Mouse (Mus musculus): ENCODE data around the gene Pgrmc1.
"Not testable (repeated sequence)": the region's sequence is repeated elsewhere in the genome, so short reads cannot be mapped to it uniquely, and the experiment has no call there.

Pgrmc1 gene

GRCm38 (mm10) chrX:36597707-36598389 lies at the start of gene Pgrmc1:
Gene Pgrmc1, plus strand, starts transcription at chrX:36598206.
- peak; percentile 46 to 78 for DNase-seq (ENCODE audit: low spot score in 2 of 2)

DNA sequence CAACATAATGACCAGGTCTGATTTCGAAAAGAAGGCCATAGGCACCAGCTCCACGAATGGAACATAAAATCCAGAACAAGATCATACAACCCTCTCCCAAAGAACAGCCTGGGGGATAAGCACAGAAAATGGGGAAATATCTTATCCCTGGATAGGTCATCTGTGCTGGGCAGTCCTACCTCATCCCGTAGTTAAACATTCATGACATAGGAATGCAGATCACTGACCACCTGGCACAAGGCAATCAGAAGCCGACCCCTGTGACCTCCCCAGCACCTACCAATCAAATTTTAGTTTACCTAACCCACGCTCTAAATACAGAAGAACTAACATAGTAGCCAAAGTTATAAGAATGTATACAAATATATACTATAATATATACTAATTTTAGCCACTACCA lies 49.2 kb upstream of the Pgrmc1 start:
- no peak for DNase-seq (ENCODE audit: low spot score in 2 of 2)

DNA sequence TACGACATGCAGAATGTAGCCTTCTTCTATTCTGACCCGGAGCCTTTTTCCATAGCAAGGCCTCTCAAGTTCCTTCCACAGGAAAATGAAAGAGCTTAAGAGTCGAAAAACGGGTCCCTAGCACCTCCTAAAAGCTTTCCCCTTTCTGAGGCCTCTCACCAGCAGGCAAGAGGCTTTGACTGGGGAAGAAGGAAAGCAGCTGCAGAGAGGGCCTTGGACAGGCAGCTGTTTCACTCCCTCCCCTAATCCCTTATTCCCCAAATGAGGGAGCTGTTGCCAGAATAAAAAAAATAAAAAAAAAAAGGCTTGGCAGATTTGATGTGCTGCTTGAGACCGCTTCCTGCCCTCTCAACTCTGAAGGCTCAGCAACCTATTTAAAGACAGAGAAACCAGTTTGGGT lies 47.1 kb upstream of the Pgrmc1 start:
- peak in 1 of 2 experiments; percentile 16 for DNase-seq (ENCODE audit: low spot score in 2 of 2)

DNA sequence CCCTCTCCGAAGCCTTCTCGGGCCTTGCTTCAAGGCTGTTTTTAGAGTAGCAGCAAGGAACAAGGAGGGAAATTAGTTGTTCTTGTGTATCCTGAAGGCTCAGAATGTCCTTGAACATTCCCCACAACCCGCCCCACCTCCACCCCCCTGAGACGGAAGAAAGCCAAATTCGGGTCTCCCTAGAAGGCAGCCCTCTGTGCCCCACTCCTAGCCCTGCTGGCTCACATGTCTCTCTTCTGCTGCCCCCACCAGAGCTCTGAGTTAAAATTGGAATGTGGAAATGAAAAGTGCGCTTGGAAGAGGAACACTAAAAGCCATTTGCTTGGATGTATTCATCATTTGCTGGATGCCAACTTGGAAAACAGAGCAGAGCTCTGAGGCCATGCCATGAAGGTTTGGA lies 46.7 kb upstream of the Pgrmc1 start:
- DNase-seq (ENCODE audit: low spot score in 2 of 2) = no peak

DNA sequence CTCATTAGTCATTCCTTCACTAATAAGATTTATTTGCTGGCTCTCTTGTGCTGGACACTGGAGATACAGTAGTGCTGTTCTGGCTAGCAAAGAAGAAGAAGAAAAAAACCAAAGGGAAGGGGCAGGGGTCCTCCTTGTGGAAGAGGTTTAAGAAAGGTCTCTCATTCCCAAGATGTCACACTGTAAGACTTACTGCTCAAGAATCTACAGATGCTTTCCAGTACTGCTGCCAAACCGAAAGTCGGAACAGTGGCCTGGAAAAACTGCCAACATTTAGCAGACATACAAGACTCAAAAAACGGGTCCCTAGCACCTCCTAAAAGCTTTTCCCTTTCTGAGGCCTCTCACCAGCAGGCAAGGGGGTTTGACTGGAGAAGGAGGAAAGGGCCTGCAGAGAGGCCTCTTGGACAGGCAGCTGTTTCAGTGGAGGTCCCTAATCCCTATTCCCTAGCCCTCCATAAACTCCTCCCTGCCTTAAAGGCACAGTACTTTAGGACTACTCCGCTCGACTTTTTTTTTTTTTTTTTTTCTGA lies 45.9 kb upstream of the Pgrmc1 start:
- peak in 1 of 2 experiments; percentile 19 for DNase-seq (ENCODE audit: low spot score in 2 of 2)

GRCm38 (mm10) chrX:36552715-36553114 lies 45.3 kb upstream of the Pgrmc1 start:
- no peak for DNase-seq (ENCODE audit: low spot score in 2 of 2)

DNA sequence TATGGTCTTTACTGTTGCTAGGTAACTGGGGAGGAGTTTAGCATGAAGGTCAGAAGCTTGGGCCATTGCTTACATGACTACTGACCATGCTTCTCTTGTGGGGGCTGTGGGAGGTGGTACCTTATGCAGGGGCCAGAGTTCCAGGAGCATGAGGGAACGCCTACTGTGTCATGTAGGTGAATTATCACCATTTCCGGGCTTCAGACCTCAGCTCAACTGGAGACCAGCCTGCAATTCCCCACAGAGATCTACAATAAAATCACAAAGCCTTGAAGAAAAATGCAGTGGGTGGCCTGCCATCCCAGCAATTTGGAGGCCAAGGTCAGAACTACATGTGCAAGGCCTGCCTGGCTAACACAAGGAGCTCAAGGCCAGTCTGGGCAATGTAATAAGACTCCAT lies 42.8 kb upstream of the Pgrmc1 start:
- not testable (repeated sequence) for DNase-seq (ENCODE audit: low spot score in 2 of 2)

DNA sequence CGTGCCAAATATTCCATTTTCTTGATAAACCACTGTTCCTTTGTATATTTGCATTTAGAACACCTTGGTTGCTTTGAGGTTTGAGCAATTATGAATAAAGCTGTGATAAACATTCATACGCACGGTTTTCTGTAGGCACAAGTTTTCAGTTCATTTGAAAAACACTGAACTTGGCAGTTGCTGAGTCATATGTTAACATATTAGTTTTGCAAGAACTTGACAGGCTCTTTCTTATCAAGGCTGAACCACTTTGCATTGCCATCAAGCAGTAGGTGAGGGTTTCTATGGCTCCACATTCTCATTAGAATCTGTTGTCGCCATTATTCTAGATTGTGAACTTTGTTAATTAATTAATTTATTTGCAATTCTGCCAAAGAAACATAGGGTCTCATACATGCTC lies 37.8 kb upstream of the Pgrmc1 start:
- DNase-seq (ENCODE audit: low spot score in 2 of 2) = no peak

DNA sequence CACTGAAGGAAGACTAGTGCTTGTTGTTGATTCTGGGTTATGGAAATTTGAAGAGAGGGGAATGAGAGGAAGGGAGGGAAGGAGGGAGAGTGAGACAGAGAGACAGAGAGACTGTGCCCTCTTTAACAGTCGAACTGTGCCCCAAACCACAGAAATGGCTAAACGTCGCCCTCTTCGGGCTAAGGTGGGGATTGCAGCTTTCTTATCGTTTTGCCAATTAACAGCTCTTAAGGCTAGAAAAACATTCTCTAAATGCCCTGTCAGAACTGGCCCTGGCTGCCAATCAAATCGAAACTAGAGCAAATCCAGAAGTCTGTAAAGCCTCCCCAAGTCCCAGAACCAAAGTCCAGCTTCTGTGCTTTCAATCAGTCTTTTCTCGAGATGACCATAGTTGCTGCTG lies 36.4 kb upstream of the Pgrmc1 start:
- DNase-seq (ENCODE audit: low spot score in 2 of 2) = peak; percentile 54 to 74

DNA sequence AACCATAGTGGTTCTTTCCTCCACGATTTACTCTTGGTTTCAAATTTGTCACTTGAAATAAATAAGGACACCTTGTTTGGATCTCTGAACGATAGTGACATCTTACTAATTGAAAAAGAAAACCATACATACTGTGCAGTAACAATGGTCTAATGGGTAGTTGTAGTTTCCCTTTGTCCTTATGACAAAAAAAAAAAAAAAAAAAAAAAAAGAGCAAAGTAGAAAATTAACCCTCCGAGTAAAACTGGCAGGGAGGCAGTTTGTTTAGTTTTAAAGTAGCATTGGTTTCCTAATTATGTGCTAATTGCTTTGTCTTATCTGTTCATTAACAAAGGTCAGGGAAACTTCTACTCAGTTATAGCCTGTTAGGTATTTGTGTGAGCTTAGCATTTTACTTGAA lies 35.9 kb upstream of the Pgrmc1 start:
- no peak for DNase-seq (ENCODE audit: low spot score in 2 of 2)

GRCm38 (mm10) chrX:36586629-36587303 lies 11.2 kb upstream of the Pgrmc1 start:
- DNase-seq (ENCODE audit: low spot score in 2 of 2) = no peak

DNA sequence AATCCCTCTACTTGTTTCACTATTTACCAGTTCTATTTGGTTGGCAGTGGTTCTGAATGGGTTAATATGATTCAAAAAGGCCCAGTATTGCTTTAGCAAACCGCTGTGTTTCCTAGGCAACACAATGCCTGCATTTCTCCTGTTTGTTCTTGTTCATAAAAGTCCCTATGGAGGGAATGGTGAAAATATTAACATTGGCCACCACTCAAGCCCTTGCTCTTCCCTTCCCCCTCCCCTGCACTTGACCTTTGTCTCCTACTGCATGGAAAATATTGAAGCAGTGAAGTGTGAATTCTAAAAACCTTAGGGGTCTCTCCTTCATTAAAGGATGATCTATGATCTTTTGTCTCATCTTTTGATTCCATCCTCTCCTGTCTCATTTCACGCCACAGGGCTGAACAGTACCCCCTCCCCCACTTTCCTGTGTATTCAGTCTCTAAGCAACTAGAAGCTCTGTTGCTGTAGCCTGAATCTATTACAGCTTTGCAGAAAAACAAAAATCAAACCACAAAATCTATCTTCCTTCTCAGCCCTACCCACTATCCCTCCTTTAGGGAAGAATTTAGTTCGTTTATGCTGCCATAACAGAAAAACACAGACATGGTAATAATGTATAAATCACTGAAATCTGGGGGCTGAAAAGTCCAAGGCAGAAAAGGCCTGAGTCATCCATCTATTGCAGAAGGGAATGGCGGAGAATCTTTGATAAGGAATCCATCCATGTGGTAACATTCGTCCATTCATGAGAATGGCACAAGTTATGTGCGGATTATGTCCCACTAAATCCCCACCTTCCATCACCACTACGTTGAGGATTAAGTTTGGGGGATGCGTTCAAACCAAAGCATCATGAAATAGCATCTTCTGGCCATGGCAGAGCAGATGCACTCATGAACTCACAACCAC lies 10.4 kb upstream of the Pgrmc1 start:
- no peak for DNase-seq (ENCODE audit: low spot score in 2 of 2)

DNA sequence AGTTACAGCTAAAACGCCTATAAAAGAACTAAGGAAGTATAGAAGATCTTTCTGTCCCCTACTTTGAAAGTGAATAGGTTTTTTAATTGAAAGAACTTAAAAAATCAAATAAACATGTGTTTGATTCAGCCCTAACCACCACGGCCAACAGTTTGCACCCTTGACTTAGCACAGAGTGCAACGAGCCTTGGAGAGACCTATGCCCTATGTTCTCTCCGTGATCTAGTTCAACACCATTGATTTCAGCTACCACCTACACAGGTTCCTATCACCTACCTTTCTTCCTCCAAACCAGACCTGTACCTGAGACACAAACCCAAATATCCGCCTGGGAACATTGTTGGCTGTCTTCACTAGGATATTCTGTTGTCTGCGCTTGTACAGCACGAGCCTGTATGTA lies 7.7 kb upstream of the Pgrmc1 start:
- DNase-seq (ENCODE audit: low spot score in 2 of 2) = no peak

DNA sequence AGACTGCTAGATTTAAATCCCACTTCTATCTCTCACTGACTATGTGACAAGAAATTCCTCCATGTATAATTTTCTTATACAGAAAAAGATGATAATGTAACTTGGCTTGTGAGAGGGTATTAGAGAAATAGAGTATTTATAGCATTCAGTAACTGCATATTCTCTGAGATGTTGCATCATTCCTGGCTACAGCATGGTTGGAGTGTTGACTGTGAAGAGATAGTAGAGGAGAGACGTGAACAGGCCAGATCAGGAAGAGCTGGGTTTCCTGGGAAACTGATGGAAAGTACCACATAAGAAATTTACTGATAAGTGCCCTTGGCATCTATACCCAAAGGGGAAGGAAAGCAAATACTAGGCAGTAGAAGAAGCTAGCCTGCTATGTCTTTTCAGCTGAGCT lies 6.9 kb upstream of the Pgrmc1 start:
- no peak for DNase-seq (ENCODE audit: low spot score in 2 of 2)

DNA sequence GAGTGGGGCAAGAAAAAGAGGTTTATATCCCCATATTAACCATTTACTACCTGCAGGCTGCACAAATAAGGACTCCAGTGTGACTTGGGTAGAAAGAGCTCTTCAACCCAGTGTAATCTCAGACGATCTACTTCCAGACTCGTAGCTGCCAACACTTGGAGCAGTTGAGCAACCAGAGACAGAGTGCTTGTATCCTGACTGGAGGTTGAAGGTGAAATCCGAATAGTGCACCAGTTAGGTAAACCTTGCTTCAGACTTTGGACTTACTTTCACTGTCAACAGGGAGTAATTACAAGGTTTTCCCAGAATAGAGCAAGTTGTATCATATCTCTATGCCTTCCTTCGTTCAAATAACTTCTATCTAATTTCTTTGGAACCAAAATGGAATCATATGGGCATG lies 6.5 kb upstream of the Pgrmc1 start:
- no peak for DNase-seq (ENCODE audit: low spot score in 2 of 2)

DNA sequence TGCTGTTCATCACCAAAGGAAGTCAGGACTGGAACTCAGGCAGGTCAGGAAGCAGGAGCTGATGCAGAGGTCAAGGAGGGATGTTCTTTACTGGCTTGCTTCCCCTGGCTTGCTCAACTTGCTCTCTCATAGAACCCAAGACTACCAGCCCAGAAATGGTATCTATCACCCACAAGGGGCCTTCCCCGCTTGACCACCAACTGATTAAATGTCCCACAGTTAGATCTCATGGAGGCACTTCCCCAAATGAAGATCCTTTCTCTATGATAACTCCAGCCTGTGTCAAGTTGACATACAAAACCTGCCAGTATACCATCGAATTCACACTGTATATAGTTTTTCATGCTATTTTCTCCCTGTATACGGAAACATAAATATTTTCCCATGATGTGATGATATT lies 2.8 kb upstream of the Pgrmc1 start:
- no peak for DNase-seq (ENCODE audit: low spot score in 2 of 2)

DNA sequence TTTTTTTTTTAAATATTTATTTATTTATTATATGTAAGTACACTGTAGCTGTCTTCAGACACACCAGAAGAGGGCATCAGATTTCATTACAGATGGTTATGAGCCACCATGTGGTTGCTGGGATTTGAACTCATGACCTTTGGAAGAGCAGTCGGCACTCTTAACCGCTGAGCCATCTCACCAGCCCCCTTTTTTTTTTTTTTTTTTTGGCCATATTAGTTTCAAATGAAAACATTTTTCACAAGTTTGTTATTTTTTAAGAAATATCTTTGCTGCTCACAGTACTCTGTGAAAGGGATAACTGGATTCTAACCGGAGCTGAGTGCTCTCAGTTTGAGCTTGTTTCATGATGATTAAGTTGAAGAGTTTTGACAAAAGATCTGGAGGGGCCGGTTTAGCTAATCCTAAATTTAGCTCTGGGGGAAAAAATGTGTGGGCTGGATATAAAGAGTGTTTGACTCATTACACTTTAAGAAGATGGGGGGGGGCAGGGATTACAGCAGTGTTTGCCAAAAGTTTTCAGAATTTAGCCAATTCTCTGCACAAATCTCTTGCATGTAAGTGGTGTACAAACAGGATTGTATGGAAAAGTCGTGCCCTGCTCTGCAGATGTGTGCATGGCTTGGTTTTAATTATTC lies 1.4 kb upstream of the Pgrmc1 start:
- DNase-seq (ENCODE audit: low spot score in 2 of 2) = not testable (repeated sequence)

GRCm38 (mm10) chrX:36598390-36598810 lies 394 bp downstream of the Pgrmc1 start:
- no peak for DNase-seq (ENCODE audit: low spot score in 2 of 2)

DNA sequence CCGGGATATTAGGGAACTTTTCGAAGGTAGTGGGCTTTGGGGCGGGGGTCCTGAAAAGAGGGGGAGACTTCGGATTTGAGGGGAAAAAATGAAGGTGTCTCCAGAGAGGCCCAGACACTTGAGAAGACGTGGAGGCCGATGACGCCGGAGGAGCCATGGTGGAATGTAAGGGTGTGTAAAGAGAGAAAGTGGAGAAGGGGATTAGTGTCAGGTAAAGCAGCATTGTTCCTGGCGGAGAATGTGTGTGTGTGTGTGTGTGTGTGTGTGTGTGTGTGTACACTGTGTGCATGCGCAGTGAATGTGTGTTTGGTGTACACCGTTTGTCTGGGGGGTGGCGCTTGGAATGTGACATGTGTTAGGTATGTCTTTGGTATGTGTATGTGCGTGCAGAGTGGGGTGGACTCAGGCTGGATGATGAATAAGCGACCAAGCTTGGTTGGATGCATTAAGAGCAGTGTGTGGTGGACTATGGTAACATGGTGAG lies 897 bp downstream of the Pgrmc1 start:
- DNase-seq (ENCODE audit: low spot score in 2 of 2) = no peak

- no peak for DNase-seq (ENCODE audit: low spot score in 2 of 2)
Measured at GRCm38 (mm10) chrX:36599656-36600055, 1.6 kb downstream of the Pgrmc1 start.

- no peak for DNase-seq (ENCODE audit: low spot score in 2 of 2)
Measured at GRCm38 (mm10) chrX:36600066-36600465, 2.1 kb downstream of the Pgrmc1 start.

DNA sequence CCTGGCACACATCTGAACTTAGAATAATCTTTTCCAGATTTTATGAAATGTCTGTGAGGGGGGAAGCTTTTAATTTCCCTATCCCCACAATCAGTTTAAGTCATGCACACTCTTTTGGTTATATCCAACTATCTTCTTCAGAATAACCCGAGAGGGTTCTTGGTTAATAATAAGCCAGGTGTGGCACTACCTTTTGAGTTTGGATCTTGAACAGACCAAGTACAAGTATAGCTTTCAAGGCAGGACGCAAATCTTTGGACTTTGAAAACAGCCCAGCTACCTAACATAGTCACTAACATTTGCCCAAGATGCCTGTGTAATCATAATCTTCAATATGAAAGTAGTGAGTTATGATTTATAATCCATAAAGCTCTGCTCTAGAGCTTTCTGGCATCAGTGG lies 4.9 kb downstream of the Pgrmc1 start:
- DNase-seq (ENCODE audit: low spot score in 2 of 2) = no peak
